Mouse (Mus musculus): ENCODE results near the gene Arl6ip4.

Gene Arl6ip4

DNA sequence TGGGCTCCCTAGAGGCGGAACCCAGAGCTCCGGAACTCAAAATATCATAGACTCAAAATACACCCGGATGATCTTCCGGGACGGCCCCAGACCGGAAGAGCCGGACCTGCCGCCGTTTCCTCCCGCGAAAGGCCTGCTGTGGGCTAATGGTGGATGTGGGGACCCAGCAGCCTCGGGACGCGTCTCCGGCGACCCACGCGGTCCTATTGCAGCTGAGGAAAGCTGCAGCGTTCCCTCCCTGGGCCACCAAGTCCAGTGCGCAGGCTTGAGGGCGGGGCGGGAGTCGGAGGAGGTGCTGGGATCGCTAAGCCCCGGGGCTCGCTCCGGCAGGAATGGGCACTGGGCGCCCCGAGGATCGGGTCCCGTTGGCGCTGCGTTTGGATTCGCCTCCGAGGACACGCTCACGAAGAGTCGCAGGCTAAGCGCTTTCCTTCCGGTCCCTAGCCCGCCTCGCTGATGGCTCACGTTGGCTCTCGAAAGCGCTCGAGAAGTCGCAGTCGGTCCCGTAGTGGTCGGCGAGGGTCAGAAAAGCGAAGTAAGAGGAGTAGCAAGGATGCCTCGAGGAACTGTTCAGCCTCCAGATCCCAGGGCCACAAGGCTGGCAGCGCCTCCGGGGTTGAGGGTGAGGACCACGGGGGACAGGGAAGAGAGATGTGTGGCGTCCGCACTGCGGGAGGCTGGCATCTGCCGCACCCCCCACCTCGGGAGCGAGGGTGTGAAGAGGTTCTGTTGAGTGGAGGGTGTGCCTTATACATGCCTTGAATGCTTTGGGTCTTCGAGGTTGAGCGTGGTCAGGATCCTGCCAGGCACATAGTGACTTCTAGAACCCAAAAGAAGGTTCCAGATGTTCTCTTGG, at the start of gene Arl6ip4:
Gene Arl6ip4, plus strand, starts transcription at position 100 of the 856 bp plus-strand sequence.
- 1% methylated on average over 64 of the region's 64 CpGs for WGBS

DNA sequence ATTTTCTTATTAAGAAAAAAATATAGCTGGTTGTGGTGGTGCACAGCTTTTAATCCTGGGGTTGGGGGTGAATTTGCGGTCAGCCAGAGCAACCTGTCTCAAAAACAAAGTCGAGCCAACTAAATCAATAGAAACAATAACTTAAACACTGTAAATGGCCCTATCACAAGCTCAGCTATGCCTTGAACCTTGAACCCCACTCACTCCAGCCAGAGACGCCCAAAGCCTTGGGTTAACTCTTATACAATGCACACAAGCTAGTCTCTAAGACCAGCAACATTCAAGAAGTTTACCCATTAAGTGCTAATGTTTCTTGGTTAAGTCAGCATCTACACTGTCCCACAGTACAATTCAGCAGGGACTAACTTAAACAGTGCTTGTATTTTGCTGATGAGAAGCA, 46.2 kb upstream of the Arl6ip4 start:
- 91% methylated on average over 3 of the region's 3 CpGs for WGBS

DNA sequence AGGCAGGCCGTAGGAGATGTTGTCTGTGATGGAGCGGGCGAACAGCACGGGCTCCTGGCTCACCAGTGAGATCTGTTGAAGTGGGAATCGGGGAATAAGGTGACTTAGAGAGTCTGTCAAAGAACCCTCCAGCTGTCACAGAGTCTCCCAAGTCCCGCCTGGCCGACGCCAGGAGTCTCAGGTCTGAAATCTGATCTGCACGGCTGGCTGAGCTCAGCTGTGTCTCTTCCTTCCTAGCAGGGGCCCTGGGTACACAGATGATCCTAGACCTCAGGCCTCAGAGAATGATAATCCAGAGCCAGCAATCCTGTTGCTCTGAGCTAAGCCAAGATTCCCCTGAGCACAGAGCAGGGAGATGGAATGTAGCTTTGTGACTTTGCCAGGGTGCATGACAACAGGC, 42.2 kb upstream of the Arl6ip4 start:
- WGBS, result 84% methylated on average over 9 of the region's 9 CpGs

DNA sequence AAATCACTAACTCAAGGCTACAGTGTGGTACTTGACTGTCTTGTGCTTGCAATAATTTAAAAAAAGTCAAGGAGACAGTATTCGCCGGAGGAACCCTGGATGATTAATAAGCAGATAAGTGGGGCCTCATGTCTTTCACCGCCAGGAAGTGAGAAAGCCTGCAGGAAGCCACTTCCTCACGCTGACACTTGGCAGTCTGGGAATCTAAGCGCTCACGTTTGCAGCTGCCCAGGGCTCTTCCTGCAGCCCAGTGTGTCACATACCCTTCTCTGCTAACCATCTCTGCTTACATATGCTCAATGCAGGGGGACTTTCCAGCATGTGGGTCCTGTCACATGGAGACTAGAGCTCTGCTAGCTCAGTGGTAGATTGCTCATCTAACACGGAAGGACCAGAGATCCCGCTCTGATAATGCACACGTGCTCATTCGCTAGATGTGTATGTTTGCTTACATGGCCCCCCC, 41.0 kb upstream of the Arl6ip4 start:
- WGBS, result 60% methylated on average over 10 of the region's 10 CpGs

DNA sequence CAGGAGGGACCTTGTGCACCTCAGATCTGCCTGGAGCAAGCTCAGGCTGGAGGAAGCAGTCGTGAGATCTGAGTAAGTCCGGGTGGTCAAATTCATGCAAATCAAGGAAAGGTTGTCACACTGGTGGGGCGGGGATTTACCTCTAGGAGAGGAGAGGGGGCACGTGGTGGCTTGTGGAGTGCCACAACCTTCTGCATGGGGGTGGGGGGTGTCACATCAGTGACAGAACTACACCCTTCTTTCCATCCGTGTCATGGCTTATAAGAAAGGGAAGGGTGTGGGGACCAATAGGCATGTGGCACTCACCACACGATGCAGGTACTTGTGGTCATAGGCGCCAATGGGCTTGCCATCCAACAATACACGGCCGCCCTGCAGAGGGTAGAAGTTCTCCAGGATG, 40.2 kb upstream of the Arl6ip4 start:
- WGBS, result 83% methylated on average over 9 of the region's 9 CpGs

DNA sequence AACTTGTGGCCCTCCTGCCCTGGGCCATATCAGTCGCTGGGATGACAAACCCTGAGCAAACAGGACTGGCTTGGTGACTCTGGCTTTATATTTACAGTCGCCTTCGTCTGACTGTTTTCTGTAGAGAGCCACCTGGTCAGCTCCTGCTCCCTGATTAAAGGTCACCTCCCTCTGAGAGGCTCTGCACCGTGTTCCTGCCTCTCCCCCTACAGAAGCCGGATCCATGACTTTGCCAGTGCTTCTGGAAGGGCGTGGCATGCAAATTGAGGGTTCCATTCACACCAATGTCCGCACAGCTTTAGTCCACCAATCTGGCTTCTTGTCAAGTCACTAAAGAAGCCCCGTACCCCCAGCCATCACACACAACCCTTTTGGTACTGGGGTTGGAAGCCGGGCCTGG, 39.3 kb upstream of the Arl6ip4 start:
- WGBS, result 75% methylated on average over 9 of the region's 9 CpGs

DNA sequence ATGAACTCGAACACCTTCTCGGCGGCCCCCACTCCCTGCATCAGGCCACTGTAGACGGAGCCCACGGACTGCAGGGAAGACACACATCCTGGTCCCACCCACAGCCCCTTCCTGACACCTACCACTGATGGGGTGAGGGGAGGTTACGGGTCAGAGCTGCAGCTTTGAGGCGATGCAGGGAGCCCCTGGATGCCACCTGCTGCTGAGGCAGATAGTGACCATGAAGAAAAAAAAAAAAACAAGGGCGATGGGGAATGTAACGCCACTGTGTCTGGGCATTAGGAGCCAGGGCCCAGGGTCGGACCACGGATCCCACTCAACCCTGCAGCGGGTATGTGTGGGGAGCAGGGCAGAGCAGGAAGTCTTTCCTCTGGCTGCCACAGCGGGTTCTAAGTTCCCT, 38.6 kb upstream of the Arl6ip4 start:
- WGBS, result 85% methylated on average over 13 of the region's 13 CpGs

DNA sequence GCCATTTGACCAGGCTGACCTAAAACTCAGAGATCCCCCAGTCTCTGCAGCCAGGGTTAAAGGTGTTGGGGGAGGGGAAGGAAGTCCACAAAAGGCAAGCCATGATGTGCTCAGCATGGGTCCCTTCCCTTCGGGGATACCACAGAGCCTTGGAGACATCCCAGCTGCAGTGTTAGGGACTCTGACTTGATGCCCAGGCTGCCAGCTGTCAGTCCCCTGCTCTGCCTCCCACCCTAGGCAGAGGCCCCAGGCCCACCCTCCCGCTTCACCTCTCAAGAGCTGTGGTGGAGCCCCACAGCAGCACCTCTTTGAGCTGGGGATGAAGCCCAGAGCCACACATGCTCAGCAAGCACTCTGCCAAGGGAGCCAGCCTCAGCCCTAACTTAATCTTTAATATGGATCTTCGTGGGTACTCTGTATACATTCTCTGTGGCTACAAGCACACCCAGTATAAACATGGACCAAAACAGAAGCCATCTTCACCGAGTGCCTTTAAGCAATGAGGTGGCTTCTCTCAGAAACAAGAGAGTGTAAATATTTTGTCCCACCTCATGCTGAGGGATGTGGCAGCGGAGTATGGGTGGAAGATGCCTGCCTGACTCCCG, 37.9 kb upstream of the Arl6ip4 start:
- WGBS, result 54% methylated on average over 6 of the region's 6 CpGs

DNA sequence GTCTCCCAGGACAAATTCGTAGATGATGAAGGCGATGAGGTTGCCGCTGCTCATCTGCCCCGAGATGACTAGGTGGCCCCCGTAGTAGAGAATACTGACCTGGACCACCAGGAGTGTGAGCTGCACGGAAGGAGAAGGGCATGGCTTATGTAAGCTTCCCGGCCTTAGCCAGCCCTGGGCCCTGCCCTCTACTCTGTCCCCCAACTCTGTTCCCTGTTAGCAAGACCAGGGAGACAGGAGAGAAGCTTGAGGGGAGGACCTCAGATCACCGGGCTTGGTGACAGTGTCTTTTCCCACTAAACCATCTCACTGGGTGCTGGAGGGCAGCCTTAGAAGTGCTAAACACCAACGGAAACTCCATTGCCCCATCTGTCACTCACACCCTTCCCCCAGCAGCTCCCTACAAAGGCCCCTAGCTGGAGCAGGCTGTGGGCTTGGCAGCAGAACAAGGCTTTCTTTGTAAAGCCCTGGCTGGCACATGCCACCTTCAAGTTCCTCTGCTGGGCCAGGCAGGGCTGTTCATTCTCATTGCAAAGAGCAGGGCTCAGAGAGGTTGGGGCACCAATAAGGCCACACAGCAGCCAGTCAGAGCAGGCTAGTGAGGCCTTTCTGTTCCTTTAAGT, 37.0 kb upstream of the Arl6ip4 start:
- 45% methylated on average over 9 of the region's 9 CpGs for WGBS

DNA sequence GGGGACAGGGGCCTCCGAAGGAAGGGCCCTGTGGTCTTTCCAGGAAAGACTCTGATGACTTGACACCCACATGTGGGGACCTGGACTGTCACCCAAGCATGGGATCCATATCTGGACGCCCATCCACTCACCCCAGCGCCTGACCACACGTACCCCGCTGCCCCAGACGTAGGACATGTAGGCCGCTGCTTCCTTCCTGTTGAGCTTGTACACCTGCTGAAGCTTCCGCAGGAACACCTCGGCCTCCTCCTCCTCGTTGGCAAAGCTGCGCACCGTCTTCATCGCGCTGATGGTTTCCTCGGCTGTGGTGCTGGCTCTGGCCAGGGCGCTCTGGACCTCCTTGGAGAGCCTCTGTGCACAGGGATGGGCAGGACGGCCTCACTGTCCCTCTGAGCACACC, 36.0 kb upstream of the Arl6ip4 start:
- 89% methylated on average over 17 of the region's 17 CpGs for WGBS

DNA sequence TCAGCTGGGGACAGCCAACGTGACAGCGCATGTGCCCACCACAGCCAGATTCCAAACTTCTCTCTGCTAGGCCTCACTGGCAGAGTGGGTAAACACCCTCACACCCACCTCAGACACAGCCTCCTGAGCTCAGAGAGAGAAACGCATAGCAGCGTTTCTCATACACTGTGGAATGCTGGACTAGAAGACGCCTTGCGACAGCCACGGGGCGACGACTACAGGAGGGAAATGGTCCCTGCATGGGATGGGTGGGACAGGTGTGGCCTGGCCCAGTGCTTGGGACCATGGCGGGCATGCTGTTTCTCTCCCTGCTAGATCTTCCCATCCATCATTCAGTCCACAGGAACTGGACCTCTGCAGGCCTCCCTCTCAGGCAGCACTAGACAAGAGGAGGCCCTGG, 33.4 kb upstream of the Arl6ip4 start:
- WGBS, result 69% methylated on average over 10 of the region's 10 CpGs

DNA sequence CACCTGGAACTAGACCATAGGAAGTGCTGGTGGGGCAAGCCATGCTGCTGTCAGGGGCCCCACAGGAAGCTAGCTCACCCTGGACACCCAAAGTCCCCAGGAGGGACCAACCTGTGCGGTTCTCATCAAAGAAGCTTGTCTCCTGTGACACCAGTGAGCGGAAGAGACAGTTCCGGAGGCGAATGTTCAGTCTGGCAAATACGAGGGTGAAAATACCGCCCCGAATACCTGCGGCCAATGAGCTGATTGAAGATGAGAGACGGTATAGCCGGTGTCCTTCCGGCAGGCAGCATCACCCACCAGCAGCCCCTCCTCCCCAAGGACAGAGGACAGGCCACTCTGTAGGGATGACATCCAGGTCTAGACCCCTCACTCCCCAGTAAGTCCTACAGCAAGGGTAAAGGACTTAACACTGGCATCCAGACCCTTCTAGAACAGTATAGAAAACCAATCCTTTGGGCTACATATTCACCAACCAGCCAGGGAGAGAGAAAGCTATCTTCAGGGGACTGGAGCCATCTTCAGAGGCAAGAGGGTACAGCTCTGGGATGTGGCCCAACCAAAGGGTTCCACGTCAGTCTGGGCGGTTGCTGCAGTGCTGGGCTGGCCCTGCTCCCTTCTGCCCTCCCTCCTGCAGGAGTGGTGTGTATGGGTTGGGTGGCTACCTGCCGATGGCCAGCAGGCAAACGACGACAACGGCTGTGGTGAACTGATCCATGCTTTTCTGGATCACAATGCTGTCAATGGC, 32.8 kb upstream of the Arl6ip4 start:
- 86% methylated on average over 17 of the region's 17 CpGs for WGBS

DNA sequence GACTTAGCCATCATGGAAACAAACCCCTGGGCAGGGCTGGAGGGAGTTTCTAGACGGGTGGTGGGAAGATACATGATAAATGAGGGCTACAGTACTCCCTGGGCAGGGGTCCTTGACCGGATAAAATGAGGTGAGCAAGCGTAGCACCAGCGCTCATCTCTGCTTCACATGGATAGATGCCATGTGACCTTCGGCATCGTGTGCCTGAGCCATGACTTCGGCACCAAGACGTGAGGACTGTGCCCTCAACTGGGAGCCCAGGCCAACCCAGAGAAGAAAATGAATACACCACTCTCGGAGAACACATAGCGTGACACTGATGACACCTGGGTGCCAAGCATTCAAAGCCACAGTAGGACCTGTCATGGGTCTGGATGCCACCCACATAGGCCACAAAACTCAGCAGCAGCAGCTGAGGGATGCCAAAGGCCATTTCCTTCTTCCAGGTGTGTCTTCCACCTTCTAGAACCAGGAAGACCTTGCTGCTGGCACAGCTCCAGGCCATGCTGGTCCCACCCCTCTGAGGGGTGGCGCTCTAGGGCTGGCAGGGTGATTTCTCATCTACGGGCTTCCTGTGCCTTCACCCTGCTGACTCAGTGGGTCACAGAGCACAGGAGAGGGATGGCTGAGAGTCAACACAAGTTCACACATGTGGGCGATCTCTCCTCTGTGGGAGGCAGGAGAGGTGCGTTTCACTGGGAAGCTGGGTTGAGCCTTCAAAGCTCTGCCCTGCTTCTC, 31.9 kb upstream of the Arl6ip4 start:
- WGBS, result 75% methylated on average over 14 of the region's 14 CpGs

DNA sequence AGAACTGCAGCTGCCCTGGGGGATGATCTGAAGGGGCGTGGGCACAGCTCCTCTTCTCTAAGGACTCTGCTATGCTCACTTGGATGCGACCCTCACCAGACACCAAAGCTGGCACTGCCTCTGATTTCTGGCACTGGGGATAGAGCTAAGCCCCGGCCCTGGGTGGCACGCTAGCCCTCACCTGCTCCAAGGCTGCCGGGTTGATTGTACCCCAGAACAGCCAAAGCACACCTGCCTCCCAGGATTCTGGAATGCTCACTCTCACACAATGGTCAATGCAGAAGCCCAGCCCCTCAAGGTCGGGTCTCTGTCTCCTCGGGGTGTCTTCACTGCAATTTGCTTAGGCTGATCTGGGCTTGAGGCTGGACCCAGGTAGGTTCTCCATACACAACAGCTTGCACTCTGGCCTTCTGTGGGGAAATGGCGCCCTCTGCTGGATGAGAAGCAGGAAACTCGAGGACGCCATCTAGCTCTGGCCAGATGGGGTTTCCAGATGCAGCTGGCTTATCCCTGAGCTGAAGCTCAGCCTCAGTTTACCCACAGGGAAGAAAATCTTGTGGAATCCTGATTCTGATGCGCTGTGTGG, 31.2 kb upstream of the Arl6ip4 start:
- WGBS, result 34% methylated on average over 11 of the region's 11 CpGs

DNA sequence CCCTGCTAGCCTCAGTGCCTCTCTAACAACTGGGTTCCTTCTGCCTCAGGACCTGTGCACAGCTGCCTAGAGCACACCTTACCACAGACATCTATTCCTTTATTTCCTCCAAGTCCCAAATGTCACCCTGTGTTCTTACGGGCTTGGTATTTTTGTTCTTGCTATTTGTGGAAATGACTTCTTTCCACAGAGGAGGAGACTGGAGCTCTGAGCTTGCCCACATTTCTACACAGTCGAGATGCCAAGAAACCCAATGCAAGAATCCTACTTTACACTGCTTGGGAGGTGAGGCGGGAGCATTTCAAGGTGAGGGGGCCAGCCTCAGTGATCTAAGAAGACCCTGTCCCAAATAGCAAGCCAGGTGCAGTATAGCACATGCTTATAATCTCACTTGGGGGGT, 30.4 kb upstream of the Arl6ip4 start:
- WGBS, result 40% methylated on average over 3 of the region's 3 CpGs

DNA sequence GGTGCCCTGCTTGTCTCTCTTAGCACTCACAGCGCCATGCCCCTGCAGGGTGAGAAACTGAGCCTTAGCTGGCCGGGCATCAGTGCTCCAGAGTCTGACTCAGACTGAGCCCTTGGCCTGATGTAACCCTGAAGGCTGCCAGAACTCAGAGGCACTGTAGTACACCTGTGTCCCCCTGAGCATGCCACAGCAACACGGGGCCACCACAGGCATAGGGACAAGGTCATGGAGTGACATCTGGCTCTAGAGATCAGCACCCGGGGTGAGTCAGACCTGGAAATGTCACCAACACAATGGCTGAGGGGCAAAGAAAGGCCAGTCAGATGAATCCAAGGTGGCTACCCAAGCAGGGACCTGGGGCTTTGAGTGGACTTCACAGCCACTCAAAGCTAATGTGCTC, 29.0 kb upstream of the Arl6ip4 start:
- 73% methylated on average over 4 of the region's 4 CpGs for WGBS

DNA sequence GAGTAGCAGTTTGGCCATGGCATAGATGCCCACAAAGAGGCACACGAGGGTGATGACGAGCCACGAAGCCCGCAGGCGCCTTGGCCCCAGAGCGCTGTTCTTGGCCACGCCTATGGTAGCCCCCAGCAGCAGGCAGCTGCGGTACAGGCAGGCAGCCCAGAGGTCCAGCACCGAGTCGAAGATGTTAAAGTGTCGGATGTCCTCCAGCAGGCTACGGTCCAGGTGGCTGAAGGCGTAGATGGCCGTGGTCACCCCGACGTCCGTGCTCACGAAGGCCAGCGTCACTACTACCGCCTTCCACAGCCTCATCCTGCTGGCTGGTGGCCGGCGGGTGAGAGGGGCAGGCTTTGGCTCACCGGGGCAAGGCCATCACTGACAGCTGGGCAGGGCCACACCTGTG, 26.0 kb upstream of the Arl6ip4 start:
- WGBS, result 91% methylated on average over 23 of the region's 23 CpGs

DNA sequence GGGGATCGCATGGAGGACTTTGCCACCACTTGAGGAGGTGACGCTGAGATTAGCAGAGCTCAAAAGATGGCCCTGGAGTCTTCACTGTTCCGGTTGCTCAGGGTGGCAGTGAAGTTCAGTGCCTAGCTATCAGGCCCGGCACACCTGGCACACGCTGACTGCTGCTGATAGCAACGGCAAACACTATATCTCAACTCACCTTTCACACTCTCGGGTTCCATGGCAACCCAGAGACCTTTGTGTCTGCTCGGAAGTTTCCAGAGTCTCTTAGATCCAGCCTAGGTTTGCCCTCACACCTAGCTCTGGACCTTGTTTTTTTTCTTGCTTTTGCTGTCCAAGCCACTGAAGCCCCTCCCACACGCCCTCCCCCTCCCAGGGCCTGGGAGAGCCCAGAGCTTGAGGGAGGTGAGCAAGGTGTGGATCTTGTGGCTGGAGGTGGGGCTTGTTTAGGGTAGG, 23.9 kb upstream of the Arl6ip4 start:
- WGBS, result 69% methylated on average over 9 of the region's 9 CpGs

DNA sequence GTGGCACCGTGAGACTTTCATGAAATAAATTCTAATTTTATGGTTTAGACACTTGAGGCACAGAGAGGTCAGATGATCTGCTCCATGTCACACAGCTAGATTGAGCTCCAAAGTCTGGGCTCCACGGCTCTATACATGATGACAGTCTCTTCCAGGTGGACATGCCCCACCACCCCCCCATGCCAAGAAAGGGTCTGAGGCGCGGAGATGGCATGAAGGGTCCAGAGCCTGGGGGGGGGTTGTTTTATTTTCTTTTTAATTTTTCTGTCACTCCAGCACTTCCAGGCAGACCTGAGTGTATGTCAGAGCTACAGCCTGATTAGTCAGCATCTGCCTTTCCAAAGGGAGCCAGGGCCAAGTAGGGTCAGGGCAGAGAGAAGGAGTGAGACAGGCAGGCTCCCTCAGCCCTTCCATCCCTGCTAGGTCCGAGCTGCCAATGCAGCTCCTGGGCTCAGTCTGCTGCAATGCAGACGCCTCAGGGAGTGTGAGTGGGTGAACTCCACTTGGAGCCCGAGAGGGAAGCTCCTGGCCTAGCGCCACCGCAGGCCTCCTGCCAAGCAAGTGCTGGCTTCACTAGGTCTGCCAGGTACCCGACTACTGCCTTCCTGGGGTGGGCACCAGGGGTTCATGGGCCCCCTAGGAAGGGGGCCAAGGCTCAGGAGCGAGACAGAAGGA, 22.6 kb upstream of the Arl6ip4 start:
- 35% methylated on average over 11 of the region's 11 CpGs for WGBS

DNA sequence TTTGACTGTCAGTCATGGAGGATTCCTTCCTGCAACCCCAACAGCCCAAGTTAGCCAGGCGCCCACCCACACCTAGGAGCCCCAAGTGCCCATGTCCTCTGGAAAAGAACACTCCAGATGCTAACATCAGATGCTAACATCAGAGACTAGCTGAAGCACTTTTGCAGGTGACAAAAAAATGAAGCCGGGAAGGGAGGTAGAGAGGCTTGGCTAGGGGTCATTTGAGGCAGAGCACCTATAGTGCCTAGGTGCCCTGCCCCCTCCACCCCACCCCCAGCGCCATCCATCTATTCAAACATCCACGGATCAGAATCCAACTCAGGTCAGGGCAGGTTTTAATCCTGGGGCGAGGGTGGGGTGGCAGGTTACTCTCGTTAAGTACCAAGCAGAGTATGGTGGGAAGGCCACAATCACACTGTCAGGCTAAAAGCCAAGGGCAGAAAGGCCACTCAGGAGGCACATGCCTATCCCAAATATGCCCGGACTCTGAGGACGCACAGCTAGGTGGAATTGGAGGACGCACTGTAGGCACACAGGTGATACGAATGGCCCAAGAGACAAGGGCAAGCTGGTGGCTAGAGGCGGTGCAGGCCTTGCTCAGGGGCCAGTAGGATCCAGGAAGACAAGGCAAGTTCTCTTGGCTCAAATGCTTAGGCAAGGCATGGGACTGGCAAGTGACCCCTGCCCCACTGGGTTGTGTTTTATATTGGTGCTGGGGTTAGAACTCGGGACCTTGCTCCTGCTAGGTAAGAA, 21.9 kb upstream of the Arl6ip4 start:
- 66% methylated on average over 12 of the region's 12 CpGs for WGBS

All from cerebral cortex, adult 2 months (tissue).